Mouse (Mus musculus) stomach, embryonic 14.5 days (tissue): Measurements from ENCODE around the gene Kif13a. TPM values are rescaled to one million over a fixed set of nuclear protein-coding genes. Genes with fewer than 3 reads are reported as not detected.
A peak's percentile ranks its signal among the peaks of the same experiment; 100 is the strongest.

ENCODE experiments used
- ATAC-seq: fragments of 200-750 bp; cut with Nextera tagmentation; 2 replicates; pipeline ENCODE4 v1.8.0; 2017; ENCODE audit warnings: low read depth, moderate TSS enrichment; ENCODE audit not compliant: insufficient number of reproducible peaks, insufficient read depth, low FRiP score
- H3K27ac ChIP-seq: fragments of 300-500 bp; sonication (generic); 2 replicates; pipeline ENCODE4 v1.5.1; 2014; ENCODE audit warnings: mild to moderate bottlenecking, low read length, moderate library complexity, mixed read lengths
- H3K27me3 ChIP-seq: fragments of 300-500 bp; sonication (generic); 2 replicates; pipeline ENCODE4 v1.6.1; 2014; ENCODE audit warnings: low read length, control low read depth, mixed read lengths; ENCODE audit not compliant: control insufficient read depth, insufficient read depth
- H3K36me3 ChIP-seq: fragments of 300-500 bp; sonication (generic); 2 replicates; pipeline ENCODE4 v1.6.1; 2014; ENCODE audit warnings: mild to moderate bottlenecking, control low read depth, low read length, moderate library complexity, mixed read lengths; ENCODE audit not compliant: control insufficient read depth, insufficient read depth
- H3K4me1 ChIP-seq: fragments of 300-500 bp; sonication (generic); 2 replicates; pipeline ENCODE4 v1.6.1; 2014; ENCODE audit warnings: low read length, control low read depth, mixed read lengths; ENCODE audit not compliant: control insufficient read depth, insufficient read depth
- H3K4me2 ChIP-seq: fragments of 300-500 bp; sonication (generic); replicated peaks from 2 replicates; pipeline ENCODE4 v1.6.1; 2014; ENCODE audit warnings: low read depth, low read length, control low read depth
- H3K4me3 ChIP-seq: fragments of 300-500 bp; sonication (generic); 2 replicates; pipeline ENCODE4 v1.5.1; 2014; ENCODE audit warnings: low read depth, low read length, control low read depth
- H3K9ac ChIP-seq: fragments of 300-500 bp; sonication (generic); replicated peaks from 2 replicates; pipeline ENCODE4 v1.6.1; 2014; ENCODE audit warnings: low read depth, mild to moderate bottlenecking, control low read depth, low read length, moderate library complexity, mixed read lengths
- H3K9me3 ChIP-seq: fragments of 300-500 bp; sonication (generic); 2 replicates; pipeline ENCODE4 v1.6.1; 2016; ENCODE audit warnings: low read depth, low read length, control low read depth; ENCODE audit not compliant: control insufficient read depth
- WGBS: fragments of 180-500 bp; shearing (Covaris S2); extraction: QIAGEN DNeasy Blood & Tissue Kit; methylation state at CpG from one replicate; pipeline ENCODE4 v1.1.7; 2014; 5-methylcytosine and 5-hydroxymethylcytosine counted together
- polyA plus RNA-seq: library from polyadenylated mRNA; unstranded; fragments of >200 nt; fragmentation: Nextera tagmentation; extraction: Ambion mirVana; gene quantifications from 2 replicates; pipeline ENCODE4 v1.2.1, GENCODE M21; 2014

The Kif13a gene
- polyA plus RNA-seq, 1 experiment from 2014 or later: 14.8 TPM

GRCm38 (mm10) chr13:46845456-46845855 lies 84.2 kb downstream of the Kif13a start:
- H3K36me3 ChIP-seq: no peaks in the 10 kb centered on the region
- no peak overlapping the region for H3K9ac ChIP-seq
- no peak overlapping the region for H3K4me2 ChIP-seq
- 59% methylated on average over 9 of the region's 9 CpGs for WGBS
- no peaks in the 10 kb centered on the region for H3K9me3 ChIP-seq
- no peak for ATAC-seq
- no peaks in the 10 kb centered on the region for H3K4me1 ChIP-seq
- H3K27me3 ChIP-seq: no peaks in the 10 kb centered on the region
- no peak overlapping the region for H3K27ac ChIP-seq
- H3K4me3 ChIP-seq: no peak overlapping the region

GRCm38 (mm10) chr13:46844561-46845235 lies 85.0 kb downstream of the Kif13a start:
- Histone ChIP-seq H3K27me3 (no peaks in the 10 kb centered on the region), H3K9ac (no peak overlapping the region), H3K27ac (no peak overlapping the region), H3K4me1 (no peaks in the 10 kb centered on the region), H3K36me3 (no peaks in the 10 kb centered on the region), H3K4me2 (no peak overlapping the region), H3K4me3 (no peak overlapping the region), H3K9me3 (no peaks in the 10 kb centered on the region)
- ATAC-seq: no peak
- WGBS: 78% methylated on average over 12 of the region's 12 CpGs

- Histone ChIP-seq H3K4me2 (no peak overlapping the region), H3K27ac (no peak overlapping the region), H3K9me3 (no peaks in the 10 kb centered on the region), H3K27me3 (no peaks in the 10 kb centered on the region), H3K4me1 (no peaks in the 10 kb centered on the region), H3K9ac (no peak overlapping the region), H3K36me3 (no peaks in the 10 kb centered on the region), H3K4me3 (no peak overlapping the region)
- ATAC-seq: no peak
- 70% methylated on average over 3 of the region's 3 CpGs for WGBS
These were observed 86.0 kb downstream of the Kif13a start for GRCm38 (mm10) chr13:46843646-46844045.

GRCm38 (mm10) chr13:46842185-46842584 lies 87.5 kb downstream of the Kif13a start:
- peak overlapping the region; percentile 44; the same call in 1 of the 2 replicates for H3K27ac ChIP-seq
- H3K4me1 ChIP-seq: no peaks in the 10 kb centered on the region
- H3K9me3 ChIP-seq: no peaks in the 10 kb centered on the region
- no peak overlapping the region for H3K9ac ChIP-seq
- no peaks in the 10 kb centered on the region for H3K36me3 ChIP-seq
- no peak for ATAC-seq
- H3K27me3 ChIP-seq: no peaks in the 10 kb centered on the region
- no peak overlapping the region for H3K4me2 ChIP-seq
- 77% methylated on average over 8 of the region's 8 CpGs for WGBS
- H3K4me3 ChIP-seq: no peak overlapping the region

GRCm38 (mm10) chr13:46841668-46842067 lies 88.0 kb downstream of the Kif13a start:
- WGBS: 81% methylated on average over 3 of the region's 3 CpGs
- Histone ChIP-seq H3K4me2 (no peak overlapping the region), H3K36me3 (no peaks in the 10 kb centered on the region), H3K27me3 (no peaks in the 10 kb centered on the region), H3K9me3 (no peaks in the 10 kb centered on the region), H3K27ac (peak overlapping the region; percentile 44; the same call in 1 of the 2 replicates), H3K4me3 (no peak overlapping the region), H3K9ac (no peak overlapping the region), H3K4me1 (no peaks in the 10 kb centered on the region)
- ATAC-seq: no peak

- no peaks in the 10 kb centered on the region for H3K4me1 ChIP-seq
- H3K9me3 ChIP-seq: no peaks in the 10 kb centered on the region
- ATAC-seq: no peak
- no peaks in the 10 kb centered on the region for H3K36me3 ChIP-seq
- H3K4me3 ChIP-seq: no peak overlapping the region
- no peak overlapping the region for H3K9ac ChIP-seq
- no peak overlapping the region for H3K27ac ChIP-seq
- 90% methylated on average over 13 of the region's 13 CpGs for WGBS
- no peaks in the 10 kb centered on the region for H3K27me3 ChIP-seq
- no peak overlapping the region for H3K4me2 ChIP-seq
These were observed 89.0 kb downstream of the Kif13a start for GRCm38 (mm10) chr13:46840676-46841075.

GRCm38 (mm10) chr13:46839236-46839635 lies 90.4 kb downstream of the Kif13a start:
- no peak for ATAC-seq
- H3K9me3 ChIP-seq: no peaks in the 10 kb centered on the region
- H3K27me3 ChIP-seq: no peaks in the 10 kb centered on the region
- no peaks in the 10 kb centered on the region for H3K36me3 ChIP-seq
- WGBS: 85% methylated on average over 3 of the region's 3 CpGs
- no peak overlapping the region for H3K4me3 ChIP-seq
- H3K9ac ChIP-seq: no peak overlapping the region
- no peak overlapping the region for H3K4me2 ChIP-seq
- no peaks in the 10 kb centered on the region for H3K4me1 ChIP-seq
- H3K27ac ChIP-seq: no peak overlapping the region

GRCm38 (mm10) chr13:46838551-46838950 lies 91.1 kb downstream of the Kif13a start:
- Histone ChIP-seq H3K4me3 (no peak overlapping the region), H3K27me3 (no peaks in the 10 kb centered on the region), H3K9me3 (no peaks in the 10 kb centered on the region), H3K27ac (no peak overlapping the region), H3K4me1 (no peaks in the 10 kb centered on the region), H3K4me2 (no peak overlapping the region), H3K36me3 (no peaks in the 10 kb centered on the region), H3K9ac (no peak overlapping the region)
- no peak for ATAC-seq
- 63% methylated on average over 2 of the region's 2 CpGs for WGBS

GRCm38 (mm10) chr13:46835351-46835750 lies 94.3 kb downstream of the Kif13a start:
- no peak overlapping the region for H3K9ac ChIP-seq
- peaks cover 5% of the 10 kb centered on the region; the same call in 1 of the 2 replicates for H3K9me3 ChIP-seq
- no peak overlapping the region for H3K4me3 ChIP-seq
- ATAC-seq: no peak
- no peaks in the 10 kb centered on the region for H3K4me1 ChIP-seq
- H3K27me3 ChIP-seq: no peaks in the 10 kb centered on the region
- H3K27ac ChIP-seq: no peak overlapping the region
- 89% methylated on average over 11 of the region's 11 CpGs for WGBS
- no peak overlapping the region for H3K4me2 ChIP-seq
- peaks cover 7% of the 10 kb centered on the region for H3K36me3 ChIP-seq
